Mouse (Mus musculus) embryonic facial prominence, embryonic 14.5 days (tissue): ENCODE results near the gene Eif1. TPM values are rescaled to one million over a fixed set of nuclear protein-coding genes. Genes with fewer than 3 reads are reported as not detected.
A peak's percentile ranks its signal among the peaks of the same experiment; 100 is the strongest.

Experiments
- ATAC-seq: fragments of 200-750 bp; cut with Nextera tagmentation; 2 replicates; pipeline ENCODE4 v1.8.0; 2017; ENCODE audit warnings: low read depth, moderate number of reproducible peaks, moderate TSS enrichment
- DNase-seq: peaks from one replicate; pipeline ENCODE4 v3.0.0-alpha.2; 2015; ENCODE audit warnings: low spot score
- H3K27ac ChIP-seq: fragments of 300-500 bp; sonication (generic); replicated peaks from 2 replicates; pipeline ENCODE4 v1.5.1; 2014; ENCODE audit warnings: low read depth, mild to moderate bottlenecking, low read length, moderate library complexity
- H3K27me3 ChIP-seq: fragments of 300-500 bp; sonication (generic); replicated peaks from 2 replicates; pipeline ENCODE4 v1.6.1; 2014; ENCODE audit warnings: low read length; ENCODE audit not compliant: control insufficient read depth, insufficient read depth
- H3K36me3 ChIP-seq: fragments of 300-500 bp; sonication (generic); 2 replicates; pipeline ENCODE4 v1.6.1; 2014; ENCODE audit warnings: low read length, mixed read lengths; ENCODE audit not compliant: control insufficient read depth, insufficient read depth
- H3K4me1 ChIP-seq: fragments of 300-500 bp; sonication (generic); 2 replicates; pipeline ENCODE4 v1.6.1; 2014; ENCODE audit warnings: antibody characterized with exemption, low read length; ENCODE audit not compliant: control insufficient read depth, insufficient read depth
- H3K4me2 ChIP-seq: fragments of 300-500 bp; sonication (generic); 2 replicates; pipeline ENCODE4 v1.6.1; 2014; ENCODE audit warnings: low read depth, mild to moderate bottlenecking, low read length, moderate library complexity, mixed read lengths
- H3K4me3 ChIP-seq: fragments of 300-500 bp; sonication (generic); 2 replicates; pipeline ENCODE4 v1.5.1; 2014; ENCODE audit warnings: low read depth, mild to moderate bottlenecking, low read length
- H3K9ac ChIP-seq: fragments of 300-500 bp; sonication (generic); 2 replicates; pipeline ENCODE4 v1.6.1; 2014; ENCODE audit warnings: low read depth, mild to moderate bottlenecking, low read length, moderate library complexity, mixed read lengths
- H3K9me3 ChIP-seq: fragments of 300-500 bp; sonication (generic); 2 replicates; pipeline ENCODE4 v1.6.1; 2016; ENCODE audit warnings: low read length; ENCODE audit not compliant: control insufficient read depth
- WGBS: fragments of 180-500 bp; shearing (Covaris S2); extraction: QIAGEN DNeasy Blood & Tissue Kit; methylation state at CpG from one replicate; pipeline ENCODE4 v1.1.7; 2014; 5-methylcytosine and 5-hydroxymethylcytosine counted together
- polyA plus RNA-seq: library from polyadenylated mRNA; unstranded; fragments of >200 nt; fragmentation: Nextera tagmentation; extraction: Ambion mirVana; gene quantifications from 2 replicates; pipeline ENCODE4 v1.2.1, GENCODE M21; 2014

The Eif1 gene
- 1,802 and 1,879 TPM in 2 replicates for polyA plus RNA-seq

- H3K36me3 ChIP-seq: peaks cover 23% of the 10 kb centered on the region
- ATAC-seq (peak; percentile 92), DNase-seq (peak; percentile 100)
- H3K4me2 ChIP-seq: peak within 1 kb of the TSS; percentile 69
- no peaks in the 10 kb centered on the region for H3K9me3 ChIP-seq
- no peaks in the 10 kb centered on the region for H3K27me3 ChIP-seq
- peak within 1 kb of the TSS; percentile 99 for H3K27ac ChIP-seq
- no peaks in the 10 kb centered on the region for H3K4me1 ChIP-seq
- under 1% methylated on average over 34 of the region's 58 CpGs for whole genome bisulfite sequencing
- peak within 1 kb of the TSS; percentile 99 for H3K9ac ChIP-seq
- peak within 1 kb of the TSS; percentile 85 for H3K4me3 ChIP-seq
Observed at GRCm38 (mm10) chr11:100319492-100320171, at the start of gene Eif1. TSS of gene Eif1 (plus strand) at chr11:100319885.

GRCm38 (mm10) chr11:100271878-100272277 is 47.8 kb upstream of the Eif1 start:
- H3K4me3 ChIP-seq: no peak overlapping the region
- H3K27me3 ChIP-seq: no peaks in the 10 kb centered on the region
- no peak overlapping the region for H3K4me2 ChIP-seq
- DNase-seq (no peak), ATAC-seq (no peak)
- no peaks in the 10 kb centered on the region for H3K9me3 ChIP-seq
- H3K9ac ChIP-seq: no peak overlapping the region
- H3K4me1 ChIP-seq: peaks cover 5% of the 10 kb centered on the region; the same call in 1 of the 2 replicates
- 75% methylated on average over 1 of the region's 1 CpGs for WGBS
- no peaks in the 10 kb centered on the region for H3K36me3 ChIP-seq
- H3K27ac ChIP-seq: no peak overlapping the region

- no peak for DNase-seq
- Histone ChIP-seq H3K27ac (no peak overlapping the region), H3K4me1 (peaks cover 5% of the 10 kb centered on the region; the same call in 1 of the 2 replicates), H3K27me3 (no peaks in the 10 kb centered on the region), H3K4me3 (no peak overlapping the region), H3K4me2 (no peak overlapping the region), H3K9me3 (no peaks in the 10 kb centered on the region), H3K9ac (no peak overlapping the region), H3K36me3 (no peaks in the 10 kb centered on the region)
- ATAC-seq: no peak; the same call in 1 of the 2 replicates
- WGBS: 63% methylated on average over 7 of the region's 7 CpGs
Observed at GRCm38 (mm10) chr11:100274719-100275118, 45.0 kb upstream of the Eif1 start.

- 40% methylated on average over 5 of the region's 5 CpGs for WGBS
Observed at GRCm38 (mm10) chr11:100275466-100275865, 44.2 kb upstream of the Eif1 start.

GRCm38 (mm10) chr11:100277726-100278480 is 41.8 kb upstream of the Eif1 start:
- Histone ChIP-seq H3K9ac (no peak overlapping the region), H3K4me1 (peaks cover 5% of the 10 kb centered on the region; the same call in 1 of the 2 replicates), H3K36me3 (no peaks in the 10 kb centered on the region), H3K9me3 (no peaks in the 10 kb centered on the region), H3K27ac (no peak overlapping the region), H3K4me3 (no peak overlapping the region), H3K4me2 (no peak overlapping the region), H3K27me3 (no peaks in the 10 kb centered on the region)
- ATAC-seq: no peak
- WGBS: 66% methylated on average over 15 of the region's 15 CpGs
- no peak for DNase-seq

More at GRCm38 (mm10) chr11:100275466-100275865, 44.2 kb upstream of the Eif1 start:
- Histone ChIP-seq H3K36me3 (no peaks in the 10 kb centered on the region), H3K9me3 (no peaks in the 10 kb centered on the region), H3K4me2 (no peak overlapping the region), H3K27ac (no peak overlapping the region), H3K9ac (no peak overlapping the region), H3K4me3 (no peak overlapping the region), H3K4me1 (peaks cover 5% of the 10 kb centered on the region; the same call in 1 of the 2 replicates), H3K27me3 (no peaks in the 10 kb centered on the region)
- ATAC-seq: no peak
- DNase-seq: no peak

GRCm38 (mm10) chr11:100278759-100279158 is 40.9 kb upstream of the Eif1 start:
- 47% methylated on average over 5 of the region's 5 CpGs for WGBS
- Histone ChIP-seq H3K27ac (no peak overlapping the region), H3K9ac (no peak overlapping the region), H3K36me3 (no peaks in the 10 kb centered on the region), H3K4me3 (no peak overlapping the region), H3K27me3 (no peaks in the 10 kb centered on the region), H3K4me2 (no peak overlapping the region), H3K9me3 (no peaks in the 10 kb centered on the region), H3K4me1 (peaks cover 4% of the 10 kb centered on the region; the same call in 1 of the 2 replicates)
- ATAC-seq (no peak), DNase-seq (no peak)

- H3K36me3 ChIP-seq: no peaks in the 10 kb centered on the region
- no peaks in the 10 kb centered on the region for H3K4me1 ChIP-seq
- WGBS: 19% methylated on average over 11 of the region's 11 CpGs
- no peak overlapping the region for H3K4me3 ChIP-seq
- H3K27ac ChIP-seq: no peak overlapping the region
- no peak overlapping the region for H3K4me2 ChIP-seq
- H3K9me3 ChIP-seq: no peaks in the 10 kb centered on the region
- 0 out of 2 replicates have a peak, but pooled peaks have one; percentile 19 for ATAC-seq
- no peak overlapping the region for H3K9ac ChIP-seq
- peak; percentile 84 for DNase-seq
- H3K27me3 ChIP-seq: no peaks in the 10 kb centered on the region
Observed at GRCm38 (mm10) chr11:100281596-100282544, 37.8 kb upstream of the Eif1 start.

- no peak overlapping the region for H3K4me2 ChIP-seq
- no peak overlapping the region for H3K27ac ChIP-seq
- no peak overlapping the region for H3K4me3 ChIP-seq
- DNase-seq (peak; percentile 54), ATAC-seq (no peak)
- no peak overlapping the region for H3K9ac ChIP-seq
- no peaks in the 10 kb centered on the region for H3K27me3 ChIP-seq
- H3K9me3 ChIP-seq: no peaks in the 10 kb centered on the region
- WGBS: 25% methylated on average over 10 of the region's 10 CpGs
- no peaks in the 10 kb centered on the region for H3K36me3 ChIP-seq
- H3K4me1 ChIP-seq: no peaks in the 10 kb centered on the region
Observed at GRCm38 (mm10) chr11:100282549-100282948, 37.1 kb upstream of the Eif1 start.
